Mouse (Mus musculus): ENCODE results near the gene Sult3a1. TPM values are rescaled to one million over a fixed set of nuclear protein-coding genes. Genes with fewer than 3 reads are reported as not detected.
"Not testable (repeated sequence)": the region's sequence is repeated elsewhere in the genome, so short reads cannot be mapped to it uniquely, and the experiment has no call there.

Gene Sult3a1
- not detected in 2 replicates for total RNA-seq (2021)
- long read RNA-seq, experiment 1 = 0 reads
- long read RNA-seq, experiment 2 = 0 reads

DNA sequence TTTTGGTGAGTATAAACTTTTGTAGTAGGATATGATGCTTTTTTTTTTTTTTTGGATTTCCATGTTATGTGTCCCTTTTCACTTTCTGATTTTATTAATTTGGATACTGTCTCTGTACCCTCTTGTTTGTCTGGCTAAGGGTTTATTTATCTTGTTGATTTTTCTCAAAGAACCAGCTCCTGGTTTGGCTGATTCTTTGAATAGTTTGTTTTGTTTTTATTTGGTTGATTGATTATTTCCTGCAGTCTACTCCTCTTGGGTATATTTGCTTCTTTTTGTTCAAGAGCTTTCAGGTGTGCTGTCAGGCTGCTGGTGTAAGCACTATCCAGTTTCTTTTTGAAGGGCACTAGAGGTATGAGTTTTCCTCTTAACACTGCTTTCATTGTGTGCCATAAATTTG is at the start of gene Sult3a1:
TSS of gene Sult3a1 (plus strand) at position 301 of the 400 bp plus-strand sequence.
- no peak for DNase-seq

DNA sequence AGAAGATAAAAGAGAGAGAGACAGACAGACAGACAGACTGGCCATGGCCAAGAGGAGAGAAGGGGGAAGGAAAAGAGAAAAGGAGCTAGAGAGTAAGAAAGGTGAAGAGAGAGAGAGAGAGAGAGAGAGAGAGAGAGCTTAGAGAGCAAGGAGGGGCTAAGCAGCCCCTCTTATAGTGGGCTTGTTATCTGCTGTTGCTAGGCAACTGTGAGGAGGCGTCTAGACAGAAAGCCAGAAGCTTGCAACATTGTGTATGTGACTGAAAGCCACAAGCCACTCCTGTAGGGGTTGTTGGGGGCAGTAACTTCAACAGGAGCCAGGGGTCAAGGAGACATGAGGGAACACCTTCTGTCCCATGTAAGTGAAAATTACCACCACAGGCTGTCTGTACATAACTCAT is 45.7 kb upstream of the Sult3a1 start:
- DNase-seq = no peak

DNA sequence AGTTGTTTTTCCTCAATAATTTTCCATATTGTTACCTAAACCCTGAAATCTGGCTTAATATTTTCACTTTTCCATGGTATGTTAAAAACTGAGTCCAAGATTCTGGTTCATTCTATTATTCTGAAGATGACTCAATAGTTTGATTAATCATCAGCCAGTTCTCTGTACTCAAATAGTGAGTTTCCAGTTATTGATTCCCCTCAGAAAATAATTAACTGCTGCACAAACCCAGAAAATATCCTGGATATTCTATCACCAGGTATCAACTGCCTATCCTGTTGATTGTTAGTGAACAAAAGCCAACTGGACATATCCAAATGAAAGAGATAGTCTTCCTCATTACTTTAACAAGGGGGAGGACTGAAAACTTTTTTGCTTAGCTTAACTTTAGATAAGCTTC is 43.3 kb upstream of the Sult3a1 start:
- DNase-seq = no peak

DNA sequence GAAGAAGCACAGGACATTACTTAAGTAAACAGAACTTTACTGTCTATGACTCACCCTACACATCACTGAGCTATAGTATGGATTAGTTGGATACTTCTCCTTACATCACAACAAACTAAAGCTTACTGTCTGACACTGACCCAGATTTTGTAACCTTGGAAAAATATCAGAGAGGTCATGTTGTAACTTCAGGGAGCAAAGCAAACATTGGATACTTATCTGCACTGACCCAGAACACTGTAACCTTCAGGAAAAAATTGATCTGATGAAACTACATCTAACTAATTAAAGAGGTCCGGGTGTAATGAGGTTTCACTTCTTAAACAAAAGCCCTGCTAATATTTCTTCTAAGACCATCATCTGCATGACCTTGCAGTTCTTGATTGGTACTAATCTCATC is 40.6 kb upstream of the Sult3a1 start:
- no peak for DNase-seq

DNA sequence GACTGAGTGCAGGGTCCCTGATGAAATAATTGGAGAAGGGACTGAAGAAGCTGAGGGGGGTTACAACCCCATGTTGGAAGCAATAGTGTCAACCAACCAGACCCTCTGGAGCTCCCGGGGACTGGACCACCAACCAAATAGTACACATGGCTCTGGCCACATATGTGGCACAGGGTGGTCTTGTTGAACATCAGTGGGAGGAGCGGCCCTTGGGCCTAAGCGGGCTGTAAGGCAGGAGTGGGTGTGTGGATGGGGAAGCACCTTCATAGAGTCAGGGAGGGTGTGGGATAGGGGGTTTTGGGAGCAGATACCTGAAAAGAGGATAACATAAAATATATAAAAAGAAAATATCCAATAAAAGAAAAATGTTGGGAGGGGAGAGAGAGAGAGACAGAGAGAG is 36.6 kb upstream of the Sult3a1 start:
- no peak for DNase-seq

DNA sequence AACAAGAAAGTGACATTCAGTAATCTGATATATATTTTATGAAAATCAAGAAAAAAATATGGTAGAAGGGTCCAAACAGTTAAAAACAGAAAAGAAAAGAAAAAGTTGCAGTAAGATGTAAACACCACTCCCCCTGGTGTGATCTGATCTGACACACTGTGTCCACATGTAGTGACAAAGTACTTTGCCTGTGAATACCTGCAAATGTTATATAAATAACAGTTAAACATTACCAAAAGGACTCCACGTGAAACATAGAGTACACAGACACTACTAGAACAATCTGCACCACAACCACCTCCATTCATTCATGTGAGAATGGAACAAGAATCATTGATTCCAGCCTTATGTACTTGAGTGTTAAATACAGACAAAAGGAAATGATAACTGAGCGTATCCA is 8.5 kb downstream of the Sult3a1 start:
- no peak for DNase-seq

DNA sequence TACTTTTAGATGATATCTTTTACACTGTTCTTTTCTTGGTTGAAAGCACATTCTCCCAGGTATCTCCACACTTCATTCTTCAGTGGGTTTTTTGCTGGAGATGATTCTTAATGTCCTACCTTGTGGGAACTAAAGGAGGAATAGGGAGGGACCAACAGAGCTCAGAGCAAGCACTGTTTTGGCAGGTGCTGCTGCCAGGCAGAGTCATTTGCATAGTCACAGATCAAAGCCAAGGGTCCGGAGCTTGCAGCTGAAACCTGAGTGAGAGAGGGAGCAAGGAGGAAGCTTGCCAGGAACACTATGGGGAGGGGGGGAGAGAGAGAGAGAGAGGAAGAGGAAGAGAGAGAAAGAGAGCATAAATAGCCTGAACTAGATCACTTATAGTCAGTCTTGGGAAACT is 12.9 kb downstream of the Sult3a1 start:
- no peak for DNase-seq

DNA sequence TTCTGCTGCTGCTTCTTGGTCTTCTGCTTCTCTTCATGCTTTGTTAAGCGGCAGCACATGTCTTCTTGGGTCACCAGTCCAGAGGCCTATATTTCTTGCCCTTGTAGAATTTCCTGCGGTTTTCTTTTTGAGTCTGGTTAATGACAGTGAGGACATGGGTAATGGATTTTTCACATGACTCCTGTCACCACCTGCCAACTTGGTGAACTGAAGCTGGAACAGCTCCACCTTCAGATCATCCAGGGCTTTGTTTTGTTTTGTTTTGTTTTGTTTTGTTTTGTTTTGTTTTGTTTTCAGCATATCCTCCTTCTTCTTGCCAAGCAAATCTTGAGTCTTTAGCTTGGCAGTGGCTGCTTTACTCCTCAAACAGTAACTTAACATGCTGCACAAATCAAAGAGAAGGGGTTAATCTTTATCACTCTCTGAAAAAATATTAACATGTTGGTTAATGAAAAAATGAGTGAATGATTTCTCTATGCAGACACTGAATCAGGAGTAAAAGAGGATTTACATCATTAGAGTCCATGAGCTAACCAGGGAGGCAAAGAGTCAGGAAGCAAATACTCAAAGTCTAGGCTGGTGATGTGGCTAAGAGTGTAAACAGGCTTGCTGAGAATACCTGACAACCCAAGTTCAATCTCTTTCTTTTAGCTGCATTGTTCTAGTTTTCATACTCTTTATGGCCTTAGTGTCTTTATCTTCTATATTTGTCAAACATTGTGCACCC is 15.3 kb downstream of the Sult3a1 start:
- no peak for DNase-seq

DNA sequence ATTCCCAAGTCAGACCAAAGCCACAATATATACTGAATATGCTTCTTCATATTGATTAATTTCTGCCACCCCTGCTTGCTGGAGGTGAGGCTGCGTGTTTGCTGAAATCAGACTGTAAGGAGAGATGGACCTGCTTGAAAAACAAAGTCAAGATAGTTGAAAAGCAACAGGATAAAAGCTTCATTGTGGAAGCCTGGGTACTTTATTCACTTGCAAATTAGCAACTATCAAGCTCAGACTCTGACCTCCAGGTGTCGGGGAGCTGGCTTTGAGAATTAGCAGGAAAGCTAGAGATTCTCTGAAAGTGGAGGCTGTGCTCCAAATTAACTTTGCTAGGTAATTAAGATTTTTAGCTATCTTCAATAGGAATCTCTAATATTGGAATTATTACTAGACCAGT is 24.9 kb downstream of the Sult3a1 start:
- DNase-seq = not testable (repeated sequence)

DNA sequence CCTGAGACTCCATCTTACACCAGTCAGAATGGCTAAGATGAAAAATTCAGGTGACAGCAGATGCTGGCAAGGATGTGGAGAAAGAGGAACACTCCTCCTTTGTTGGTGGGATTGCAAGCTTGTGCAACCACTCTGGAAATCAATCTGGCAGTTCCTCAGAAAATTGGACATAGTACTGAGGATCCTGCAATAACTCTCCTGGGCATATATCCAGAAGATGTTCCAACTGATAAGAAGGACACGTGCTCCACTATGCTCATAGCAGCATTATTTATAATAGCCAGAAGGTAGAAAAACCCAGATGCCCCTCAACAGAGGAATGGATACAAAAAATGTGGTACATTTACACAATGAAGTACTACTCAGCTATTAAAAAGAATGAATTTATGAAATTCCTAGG is 44.0 kb downstream of the Sult3a1 start:
- DNase-seq = not testable (repeated sequence)

DNA sequence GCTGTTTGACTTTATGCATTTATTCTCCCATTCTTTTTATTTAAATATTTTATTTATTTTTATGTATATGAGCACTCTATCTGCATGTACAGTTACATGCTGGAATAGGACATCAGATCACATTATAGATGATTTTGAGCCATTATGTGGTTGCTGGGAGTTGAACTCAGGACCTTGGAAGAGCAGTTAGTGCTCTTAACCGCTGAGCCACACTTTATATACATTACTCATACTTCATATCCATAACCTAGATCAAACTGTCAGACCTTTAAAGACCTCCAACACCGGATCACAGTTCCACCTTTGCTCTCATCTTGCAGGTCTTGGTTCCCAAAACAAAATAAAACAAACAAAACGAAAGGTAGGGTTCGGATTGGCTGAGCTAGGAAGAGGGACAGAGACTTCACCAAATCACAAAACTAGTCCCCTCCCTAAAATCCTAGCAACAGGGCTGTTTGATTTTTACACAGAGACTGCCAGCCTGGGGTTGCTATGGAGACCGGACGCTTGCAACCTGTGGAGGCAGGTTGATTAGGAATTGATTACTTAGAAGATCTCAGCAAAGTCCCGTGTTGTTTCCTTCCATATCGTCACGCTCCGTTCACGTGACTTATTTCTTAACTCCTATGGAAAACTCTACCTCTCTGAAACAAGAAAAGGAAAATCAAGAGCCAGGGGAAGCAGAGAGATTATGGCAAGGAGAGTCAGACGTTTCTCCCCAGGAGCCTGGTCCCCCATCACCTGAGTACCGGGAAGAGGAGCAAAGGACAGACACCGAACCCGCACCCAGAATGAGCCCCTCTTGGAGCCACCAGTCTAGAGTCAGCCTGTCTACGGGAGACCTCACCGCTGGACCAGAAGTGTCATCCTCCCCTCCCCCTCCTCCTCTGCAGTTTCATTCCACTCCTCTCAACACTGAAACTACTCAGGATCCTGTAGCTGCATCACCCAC is 47.3 kb downstream of the Sult3a1 start, which contains the start of gene Rsph4a:
TSS of gene Rsph4a (plus strand) at position 582 of the 952 bp plus-strand sequence.
- DNase-seq = peak; percentile 70

DNA sequence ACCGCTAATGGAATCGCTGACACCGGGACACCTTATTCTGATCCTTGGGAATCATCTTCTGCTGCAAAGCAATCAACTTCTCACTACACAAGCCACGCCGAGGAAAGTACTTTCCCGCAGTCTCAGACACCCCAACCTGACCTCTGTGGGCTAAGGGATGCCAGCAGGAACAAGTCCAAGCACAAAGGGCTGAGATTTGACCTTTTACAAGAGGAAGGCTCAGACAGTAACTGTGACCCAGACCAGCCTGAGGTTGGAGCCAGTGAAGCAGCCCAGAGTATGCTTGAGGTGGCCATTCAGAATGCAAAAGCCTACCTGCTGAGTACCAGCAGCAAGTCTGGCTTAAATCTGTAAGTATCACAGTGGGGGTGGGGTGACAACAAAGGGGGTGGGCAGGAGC is 48.0 kb downstream of the Sult3a1 start:
- peak; percentile 8 for DNase-seq

Other genes with a start within 250 kb of the Sult3a1 start
- gene Clvs2, start 233.0 kb upstream of the Sult3a1 start, total RNA-seq (2021) = 1.5 TPM in 1 of 2 replicates, not detected in the other
- not detected in 2 replicates for gene Sult3a2, start 71.0 kb upstream of the Sult3a1 start, total RNA-seq (2021)
- gene Rsph4a, start 47.4 kb downstream of the Sult3a1 start, total RNA-seq (2021) = 0.15 TPM in 1 of 2 replicates, not detected in the other
- gene Zup1, start 93.5 kb downstream of the Sult3a1 start, total RNA-seq (2021) = 13.3 and 16.8 TPM in 2 replicates
- 81.8 and 98.0 TPM in 2 replicates for gene Rwdd1, start 161.9 kb downstream of the Sult3a1 start, total RNA-seq (2021)
- not detected in 2 replicates for gene Trappc3l, start 179.9 kb downstream of the Sult3a1 start, total RNA-seq (2021)
- gene Calhm4, start 186.6 kb downstream of the Sult3a1 start, total RNA-seq (2021) = not detected in 2 replicates
- gene Calhm5, start 238.8 kb downstream of the Sult3a1 start, total RNA-seq (2021) = 0.15 TPM in 2 replicates